Mouse (Mus musculus) hindbrain, embryonic 11.5 days (tissue): ENCODE data around the gene Unc5c. TPM values are rescaled to one million over a fixed set of nuclear protein-coding genes. Genes with fewer than 3 reads are reported as not detected.

Experiments
- ATAC-seq: fragments of 200-750 bp; cut with Nextera tagmentation; 2 replicates; pipeline ENCODE4 v1.8.0; 2017; ENCODE audit warnings: mild to moderate bottlenecking, moderate TSS enrichment, moderate library complexity; ENCODE audit not compliant: low FRiP score
- DNase-seq: peaks from one replicate; pipeline ENCODE4 v3.0.0-alpha.2; 2015; ENCODE audit warnings: low spot score
- H3K27ac ChIP-seq: fragments of 300-500 bp; sonication (generic); 2 replicates; pipeline ENCODE4 v1.5.1; 2014; ENCODE audit warnings: mild to moderate bottlenecking, low read depth, low read length
- H3K27me3 ChIP-seq: fragments of 300-500 bp; sonication (generic); 2 replicates; pipeline ENCODE4 v1.6.1; 2014; ENCODE audit warnings: mild to moderate bottlenecking, low read length, moderate library complexity, mixed read lengths; ENCODE audit not compliant: control insufficient read depth, insufficient read depth
- H3K36me3 ChIP-seq: fragments of 300-500 bp; sonication (generic); 2 replicates; pipeline ENCODE4 v1.6.1; 2014; ENCODE audit warnings: mild to moderate bottlenecking, low read length, moderate library complexity, mixed read lengths; ENCODE audit not compliant: control insufficient read depth, insufficient read depth
- H3K4me1 ChIP-seq: fragments of 300-500 bp; sonication (generic); replicated peaks from 2 replicates; pipeline ENCODE4 v1.6.1; 2014; ENCODE audit warnings: low read length, mixed read lengths; ENCODE audit not compliant: control insufficient read depth, insufficient read depth
- H3K4me2 ChIP-seq: fragments of 300-500 bp; sonication (generic); replicated peaks from 2 replicates; pipeline ENCODE4 v1.6.1; 2014; ENCODE audit warnings: mild to moderate bottlenecking, low read depth, low read length
- H3K4me3 ChIP-seq: fragments of 300-500 bp; sonication (generic); 2 replicates; pipeline ENCODE4 v1.5.1; 2014; ENCODE audit warnings: low read depth, low read length
- H3K9ac ChIP-seq: fragments of 300-500 bp; sonication (generic); 2 replicates; pipeline ENCODE4 v1.6.1; 2014; ENCODE audit warnings: low read depth, low read length
- H3K9me3 ChIP-seq: fragments of 300-500 bp; sonication (generic); 2 replicates; pipeline ENCODE4 v1.6.1; 2016; ENCODE audit warnings: low read length; ENCODE audit not compliant: control insufficient read depth
- WGBS: fragments of 180-500 bp; shearing (Covaris S2); extraction: QIAGEN DNeasy Blood & Tissue Kit; methylation state at CpG from one replicate; pipeline ENCODE4 v1.1.7; 2014; 5-methylcytosine and 5-hydroxymethylcytosine counted together
- polyA plus RNA-seq: library from polyadenylated mRNA; unstranded; fragments of >200 nt; fragmentation: Nextera tagmentation; extraction: Ambion mirVana; gene quantifications from 2 replicates; pipeline ENCODE4 v1.2.1, GENCODE M21; 2014

Unc5c gene
- polyA plus RNA-seq, 1 experiment from 2014 or later = 19.5 TPM

DNA sequence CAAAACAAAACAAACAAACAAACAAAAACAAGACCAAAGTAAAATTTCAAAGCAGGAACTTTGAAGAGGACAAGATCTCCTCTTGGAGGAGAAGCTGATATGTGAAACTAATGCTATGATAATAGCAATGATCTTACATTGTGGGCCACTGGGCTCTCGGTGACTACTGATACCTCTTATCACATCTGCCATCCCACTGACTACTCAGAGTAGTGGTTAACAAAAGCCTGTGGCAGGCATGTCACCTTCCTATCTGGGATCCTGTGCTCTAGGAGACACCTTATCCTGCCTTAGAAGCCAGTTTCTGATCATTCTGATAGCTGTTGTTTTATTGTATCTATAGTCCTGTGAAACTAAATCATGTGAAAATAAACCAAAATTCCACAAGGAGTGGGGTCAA is 172.9 kb downstream of the Unc5c start:
- H3K36me3 ChIP-seq = no peaks in the 10 kb centered on the region
- no peaks in the 10 kb centered on the region for H3K4me1 ChIP-seq
- H3K27ac ChIP-seq = no peak overlapping the region
- H3K9ac ChIP-seq = no peak overlapping the region
- DNase-seq = no peak
- no peaks in the 10 kb centered on the region for H3K27me3 ChIP-seq
- H3K9me3 ChIP-seq = no peaks in the 10 kb centered on the region
- no peak overlapping the region for H3K4me2 ChIP-seq
- no peak for ATAC-seq
- H3K4me3 ChIP-seq = no peak overlapping the region
- WGBS = 83% methylated on average over 1 of the region's 1 CpGs

DNA sequence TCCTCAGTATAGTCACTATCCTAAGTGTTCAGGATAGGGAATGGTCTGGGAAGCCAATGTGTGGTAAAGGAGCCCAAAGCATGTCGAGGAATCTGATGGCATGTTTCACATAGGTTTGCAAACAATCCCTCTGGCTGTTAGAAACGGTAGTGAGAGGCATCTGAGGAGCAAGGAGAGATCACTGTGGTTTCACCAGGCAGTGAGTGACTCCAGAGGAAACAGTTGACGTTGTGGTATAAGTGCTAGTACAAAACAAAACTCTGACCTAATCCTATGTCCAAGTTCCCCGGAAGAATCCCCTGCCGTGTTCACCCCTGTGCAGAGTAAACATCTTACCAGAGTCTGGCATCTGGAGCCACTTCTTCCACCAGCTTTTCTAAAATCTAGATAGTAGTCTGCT is 179.2 kb downstream of the Unc5c start:
- Histone ChIP-seq H3K27ac (no peak overlapping the region), H3K4me3 (no peak overlapping the region), H3K9me3 (no peaks in the 10 kb centered on the region), H3K9ac (no peak overlapping the region), H3K4me2 (no peak overlapping the region), H3K4me1 (no peaks in the 10 kb centered on the region), H3K27me3 (no peaks in the 10 kb centered on the region), H3K36me3 (no peaks in the 10 kb centered on the region)
- 70% methylated on average over 5 of the region's 5 CpGs for WGBS
- DNase-seq (no peak), ATAC-seq (no peak)

GRCm38 (mm10) chr3:141646588-141646987 is 181.6 kb downstream of the Unc5c start:
- no peaks in the 10 kb centered on the region for H3K27me3 ChIP-seq
- no peak for ATAC-seq

DNA sequence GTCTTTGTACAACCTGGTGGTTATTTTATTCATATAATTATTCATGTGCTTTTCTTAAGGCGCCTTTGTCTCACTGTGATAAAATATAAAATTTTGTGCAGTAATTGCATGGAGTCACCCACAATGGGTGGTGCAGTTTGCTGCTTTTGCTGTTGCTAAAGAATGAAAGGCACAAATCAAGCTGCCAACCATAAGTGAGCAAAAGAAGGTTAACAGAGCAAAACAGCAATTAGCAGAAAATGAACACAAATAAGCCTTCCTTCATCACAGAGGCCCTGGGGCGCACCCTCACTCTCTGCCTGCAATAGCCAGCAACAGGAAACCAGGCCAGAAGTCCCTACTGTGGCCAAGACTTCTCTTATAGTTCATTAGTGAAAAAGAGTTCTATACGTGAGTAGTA is 185.6 kb downstream of the Unc5c start:
- H3K4me2 ChIP-seq = no peak overlapping the region
- no peaks in the 10 kb centered on the region for H3K4me1 ChIP-seq
- no peaks in the 10 kb centered on the region for H3K36me3 ChIP-seq
- no peak overlapping the region for H3K27ac ChIP-seq
- no peaks in the 10 kb centered on the region for H3K27me3 ChIP-seq
- no peak overlapping the region for H3K4me3 ChIP-seq
- no peak overlapping the region for H3K9ac ChIP-seq
- H3K9me3 ChIP-seq = no peaks in the 10 kb centered on the region
- WGBS = 88% methylated on average over 3 of the region's 3 CpGs
- DNase-seq (no peak), ATAC-seq (no peak)

More at GRCm38 (mm10) chr3:141646588-141646987, 181.6 kb downstream of the Unc5c start:
- Histone ChIP-seq H3K4me3 (no peak overlapping the region), H3K9me3 (no peaks in the 10 kb centered on the region), H3K4me1 (no peaks in the 10 kb centered on the region), H3K9ac (no peak overlapping the region), H3K27ac (no peak overlapping the region), H3K36me3 (no peaks in the 10 kb centered on the region), H3K4me2 (no peak overlapping the region)
- no peak for DNase-seq
- 92% methylated on average over 2 of the region's 2 CpGs for WGBS

DNA sequence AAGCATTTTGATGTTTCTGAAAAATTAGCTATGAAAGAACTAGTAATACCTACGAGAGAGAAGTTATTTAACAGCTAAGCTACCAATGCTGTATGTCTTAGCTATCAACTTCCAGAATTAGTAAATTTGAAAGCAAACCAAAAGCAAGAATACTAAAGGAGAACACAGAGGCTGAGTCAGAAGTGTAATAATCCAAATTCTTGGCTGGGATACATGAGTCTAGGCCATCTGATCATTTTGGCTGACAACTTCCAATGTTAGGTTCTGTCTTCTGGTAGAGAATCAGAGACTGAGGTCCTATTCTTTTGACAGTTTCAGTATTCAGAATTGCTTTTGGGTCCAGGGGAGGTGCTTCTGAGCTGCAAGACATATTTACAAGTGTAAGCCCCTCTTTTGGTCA is 188.9 kb downstream of the Unc5c start:
- Histone ChIP-seq H3K27ac (no peak overlapping the region), H3K27me3 (no peaks in the 10 kb centered on the region), H3K9me3 (no peaks in the 10 kb centered on the region), H3K36me3 (no peaks in the 10 kb centered on the region), H3K9ac (no peak overlapping the region), H3K4me3 (no peak overlapping the region), H3K4me2 (no peak overlapping the region), H3K4me1 (no peaks in the 10 kb centered on the region)
- 91% methylated on average over 1 of the region's 1 CpGs for WGBS
- DNase-seq (no peak), ATAC-seq (no peak)

- H3K27me3 ChIP-seq = no peaks in the 10 kb centered on the region
- no peaks in the 10 kb centered on the region for H3K9me3 ChIP-seq
- no peak for ATAC-seq
- H3K27ac ChIP-seq = no peak overlapping the region
- no peak overlapping the region for H3K4me3 ChIP-seq
- no peak overlapping the region for H3K9ac ChIP-seq
- no peaks in the 10 kb centered on the region for H3K4me1 ChIP-seq
- WGBS = 70% methylated on average over 3 of the region's 3 CpGs
- no peak for DNase-seq
- no peaks in the 10 kb centered on the region for H3K36me3 ChIP-seq
- H3K4me2 ChIP-seq = no peak overlapping the region
Measured at GRCm38 (mm10) chr3:141659041-141659789, 194.2 kb downstream of the Unc5c start.

DNA sequence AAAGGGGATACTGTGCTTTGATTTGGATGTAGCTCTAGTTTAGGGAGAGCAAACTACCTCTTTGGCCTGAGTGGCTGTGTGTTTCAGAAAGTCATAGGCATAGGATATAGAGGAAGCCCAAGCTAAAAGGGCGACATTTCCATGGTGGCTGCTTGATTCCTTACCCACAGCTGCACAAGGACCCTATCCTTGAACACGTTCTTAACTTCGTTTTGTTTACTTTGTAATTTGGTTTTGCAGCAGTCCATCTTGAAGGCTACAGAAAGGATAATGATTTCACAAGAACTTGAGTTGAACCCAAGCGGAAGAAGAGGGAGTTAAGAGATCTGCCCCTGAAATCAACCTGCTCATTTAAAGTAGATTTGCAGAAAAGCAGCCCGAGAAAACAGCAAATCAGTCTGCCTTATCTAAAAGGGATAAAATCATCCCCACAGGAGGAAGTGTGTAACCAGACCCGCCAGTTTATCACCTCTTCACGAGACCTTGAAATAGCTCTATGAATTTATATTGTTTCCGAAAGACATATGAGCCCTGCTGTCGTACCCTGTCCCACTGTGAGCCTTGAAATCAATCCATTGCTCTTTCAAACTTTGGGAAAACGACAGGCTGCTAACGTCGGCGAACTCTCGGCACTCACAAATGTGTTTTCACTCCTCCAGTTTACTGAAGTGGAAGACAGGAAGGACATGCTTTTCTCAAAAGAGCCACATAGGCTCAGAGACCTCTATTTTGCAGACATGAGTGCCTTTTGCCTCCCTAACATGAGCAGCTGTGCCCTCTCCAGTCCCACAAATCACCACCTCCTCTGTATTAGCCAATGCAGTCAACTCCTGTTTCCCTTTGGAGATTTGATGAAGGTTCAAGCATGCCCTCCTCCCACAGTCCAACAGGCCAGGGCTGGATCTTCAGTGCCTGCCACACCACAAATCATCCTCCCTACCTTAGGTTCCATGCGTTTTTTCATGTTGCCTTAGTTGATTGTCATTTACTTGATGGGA is 195.3 kb downstream of the Unc5c start:
- DNase-seq (no peak), ATAC-seq (no peak)
- Histone ChIP-seq H3K27ac (no peak overlapping the region), H3K36me3 (no peaks in the 10 kb centered on the region), H3K4me1 (no peaks in the 10 kb centered on the region), H3K4me3 (no peak overlapping the region), H3K9me3 (no peaks in the 10 kb centered on the region), H3K4me2 (no peak overlapping the region), H3K27me3 (no peaks in the 10 kb centered on the region), H3K9ac (no peak overlapping the region)
- WGBS = 69% methylated on average over 15 of the region's 15 CpGs

GRCm38 (mm10) chr3:141689113-141689512 is 224.1 kb downstream of the Unc5c start:
- Histone ChIP-seq H3K4me3 (no peak overlapping the region), H3K4me1 (no peaks in the 10 kb centered on the region), H3K9me3 (no peaks in the 10 kb centered on the region), H3K36me3 (no peaks in the 10 kb centered on the region), H3K27ac (no peak overlapping the region), H3K4me2 (no peak overlapping the region), H3K9ac (no peak overlapping the region), H3K27me3 (no peaks in the 10 kb centered on the region)
- DNase-seq = no peak
- ATAC-seq = no peak
- WGBS = 58% methylated on average over 2 of the region's 2 CpGs
